Mouse (Mus musculus) bone marrow macrophage, adult 2 months (primary cell): Measurements from ENCODE around the gene Osbpl2.

Experiments
- CTCF ChIP-seq: IDR thresholded peaks from 2 replicates; pipeline ENCODE4 v1.5.1; 2012; ENCODE audit warnings: low read depth, mild to moderate bottlenecking, low read length, moderate library complexity
- POLR2A ChIP-seq: IDR thresholded peaks from 2 replicates; pipeline ENCODE4 v1.6.1; 2012; ENCODE audit warnings: mild to moderate bottlenecking, low read depth, low read length, borderline replicate concordance

DNA sequence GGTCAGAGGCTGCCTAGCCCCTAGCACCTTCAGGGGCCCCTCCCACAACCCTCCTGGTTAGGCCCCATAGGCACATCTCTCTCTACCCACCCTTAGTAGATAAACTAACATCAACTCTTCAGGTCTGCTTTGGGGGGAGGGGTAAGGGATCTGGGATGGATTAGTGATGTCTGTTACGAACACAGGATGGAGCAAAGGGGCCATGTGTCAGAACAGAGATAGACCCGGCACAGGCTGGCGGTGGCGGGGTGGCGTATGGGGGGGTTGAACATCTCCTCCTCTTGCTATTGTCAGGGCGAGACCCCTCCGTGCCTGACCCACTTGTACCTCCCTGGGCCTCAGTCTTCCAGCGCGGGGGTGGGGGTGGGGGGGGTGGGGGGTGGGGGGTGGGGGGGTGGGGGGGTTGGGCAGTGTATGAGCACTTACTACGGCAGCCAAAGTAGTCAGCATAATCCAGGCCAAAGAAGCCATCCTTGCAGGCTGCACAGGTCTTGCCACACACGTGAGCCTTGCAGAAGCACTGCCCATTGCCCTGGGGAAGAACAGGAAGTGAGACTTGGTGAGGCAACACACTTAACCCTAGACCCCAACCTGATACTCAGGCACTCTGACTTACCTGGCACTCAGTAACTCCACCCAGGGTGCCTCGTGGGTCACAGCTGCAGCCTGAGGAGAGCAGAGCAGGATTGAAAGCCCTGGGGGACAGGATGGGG is 77.7 kb downstream of the Osbpl2 start:
- TF ChIP-seq CTCF (no peak), POLR2A (no peak)
